ENCODE assay signal across 9 mouse cellular contexts in genomic region chr1:170459896-170460602, GRCm38 (mm10).
A peak's percentile ranks its signal among the peaks of the same experiment; 100 is the strongest.
DNase-seq lines count a peak whose midpoint lies in the region; ATAC-seq and TF ChIP-seq lines count a peak whose summit lies in the region.
"Had no signal": no experiment of that assay in that cellular context is flagged by ENCODE, and none has a peak within 500 bp of the region (broad histone marks: within the 10 kb centered on the region; RNA-seq: fewer than 3 reads in every experiment).

No protein-coding gene starts in this region.

- ATAC-seq in heart, embryonic 11.5 days (replicated peaks; ENCODE audit: insufficient number of reproducible peaks, low FRiP score, low TSS enrichment), result no peak
- ATAC-seq in hindbrain, postnatal 0 days, result peak; percentile 87
- peak; percentile 39; the same call in 1 of the 2 replicates for ATAC-seq in stomach, embryonic 15.5 days (ENCODE audit: insufficient read depth, low FRiP score, low read depth)

- no peaks in the 10 kb centered on the region for H3K36me3 ChIP-seq in heart, embryonic 11.5 days (ENCODE audit: control insufficient read depth, insufficient read depth, low read length)
- H3K36me3 ChIP-seq in hindbrain, postnatal 0 days (ENCODE audit: insufficient read depth, low read length), result no peaks in the 10 kb centered on the region
- H3K36me3 ChIP-seq in stomach, embryonic 15.5 days, result no peaks in the 10 kb centered on the region
- H3K36me3 ChIP-seq in embryonic facial prominence, embryonic 10.5 days (replicated peaks), result no peaks in the 10 kb centered on the region
- H3K36me3 ChIP-seq: liver, embryonic 15.5 days had no signal

- peak; percentile 37 to 39 for DNase-seq in heart, adult 18-20 months
- DNase-seq in retina, postnatal 1 day, result peak; percentile 71
- no peak for DNase-seq in retina, embryonic 14.5 days (ENCODE audit: low spot score)
- peak; percentile 71 for DNase-seq in hindbrain, postnatal 0 days (ENCODE audit: low spot score)
- no peak for DNase-seq in gastrocnemius, postnatal 25 days
- no peak for DNase-seq in embryonic facial prominence, embryonic 10.5 days (ENCODE audit: low spot score)

- WGBS in heart, embryonic 11.5 days (ENCODE audit: insufficient replicate concordance), result 75% methylated on average over 5 of the region's 5 CpGs
- 37% methylated on average over 5 of the region's 5 CpGs for WGBS in hindbrain, postnatal 0 days
- WGBS in stomach, embryonic 15.5 days, result 48% methylated on average over 5 of the region's 5 CpGs
- WGBS in embryonic facial prominence, embryonic 10.5 days, result 71% methylated on average over 5 of the region's 5 CpGs

- H3K9me3 ChIP-seq in heart, embryonic 11.5 days (replicated peaks; ENCODE audit: control insufficient read depth, low read length), result no peaks in the 10 kb centered on the region
- H3K9me3 ChIP-seq in hindbrain, postnatal 0 days (ENCODE audit: low read length), result no peaks in the 10 kb centered on the region
- no peaks in the 10 kb centered on the region for H3K9me3 ChIP-seq in stomach, embryonic 15.5 days
- no peaks in the 10 kb centered on the region for H3K9me3 ChIP-seq in embryonic facial prominence, embryonic 10.5 days
- H3K9me3 ChIP-seq: liver, embryonic 15.5 days had no signal

- H3K27me3 ChIP-seq in heart, embryonic 11.5 days (ENCODE audit: control insufficient read depth, insufficient read depth, low read length), result no peaks in the 10 kb centered on the region
- no peaks in the 10 kb centered on the region for H3K27me3 ChIP-seq in hindbrain, postnatal 0 days (ENCODE audit: insufficient read depth, low read length)
- no peaks in the 10 kb centered on the region for H3K27me3 ChIP-seq in stomach, embryonic 15.5 days (replicated peaks)
- H3K27me3 ChIP-seq in embryonic facial prominence, embryonic 10.5 days (replicated peaks; ENCODE audit: low read depth, poor library complexity, severe bottlenecking), result no peaks in the 10 kb centered on the region
- H3K27me3 ChIP-seq: liver, embryonic 15.5 days had no signal

- TF ChIP-seq CTCF in hindbrain, postnatal 0 days (IDR thresholded peaks at IDR 0.05; ENCODE audit: low read depth), result no peak

- H3K4me2 ChIP-seq in heart, embryonic 11.5 days, result no peak overlapping the region
- H3K4me2 ChIP-seq in hindbrain, postnatal 0 days (ENCODE audit: low read depth, low read length), result no peak overlapping the region
- H3K4me2 ChIP-seq in stomach, embryonic 15.5 days, result no peak overlapping the region
- H3K4me2 ChIP-seq: liver, embryonic 15.5 days had no signal

- no peak overlapping the region for H3K27ac ChIP-seq in heart, embryonic 11.5 days (ENCODE audit: low read depth, low read length)
- no peak overlapping the region for H3K27ac ChIP-seq in hindbrain, postnatal 0 days
- H3K27ac ChIP-seq in stomach, embryonic 15.5 days, result no peak overlapping the region
- no peak overlapping the region for H3K27ac ChIP-seq in embryonic facial prominence, embryonic 10.5 days (replicated peaks)
- H3K27ac ChIP-seq: liver, embryonic 15.5 days had no signal

- no peak overlapping the region for H3K9ac ChIP-seq in heart, embryonic 11.5 days (ENCODE audit: low read depth, low read length)
- H3K9ac ChIP-seq in hindbrain, postnatal 0 days (replicated peaks; ENCODE audit: low read length), result no peak overlapping the region
- no peak overlapping the region for H3K9ac ChIP-seq in stomach, embryonic 15.5 days
- H3K9ac ChIP-seq: liver, embryonic 15.5 days had no signal

- H3K4me3 ChIP-seq in heart, embryonic 11.5 days (ENCODE audit: low read depth, low read length), result no peak overlapping the region
- H3K4me3 ChIP-seq in hindbrain, postnatal 0 days (ENCODE audit: low read length), result no peak overlapping the region
- no peak overlapping the region for H3K4me3 ChIP-seq in stomach, embryonic 15.5 days (replicated peaks)
- H3K4me3 ChIP-seq in embryonic facial prominence, embryonic 10.5 days, result no peak overlapping the region
- H3K4me3 ChIP-seq: liver, embryonic 15.5 days had no signal

- H3K4me1 ChIP-seq in heart, embryonic 11.5 days (ENCODE audit: control insufficient read depth, insufficient read depth, low read length), result peaks cover 16% of the 10 kb centered on the region
- peaks cover 8% of the 10 kb centered on the region; the same call in 1 of the 2 replicates for H3K4me1 ChIP-seq in hindbrain, postnatal 0 days (ENCODE audit: insufficient read depth, low read length)
- no peaks in the 10 kb centered on the region for H3K4me1 ChIP-seq in stomach, embryonic 15.5 days
- peaks cover 21% of the 10 kb centered on the region for H3K4me1 ChIP-seq in embryonic facial prominence, embryonic 10.5 days

Comparison
In these comparisons a context has a peak if more than half of its experiments do, and no peak if none do; other contexts are left out.
1. DNase-seq: peak in heart, adult 18-20 months (2 of 2), retina, postnatal 1 day (single experiment) and hindbrain, postnatal 0 days (single experiment); none in retina, embryonic 14.5 days (single experiment), gastrocnemius, postnatal 25 days (single experiment) and embryonic facial prominence, embryonic 10.5 days (single experiment).